Mouse (Mus musculus) kidney, postnatal 0 days (tissue): ENCODE measurements around the gene Ccdc182. TPM values are rescaled to one million over a fixed set of nuclear protein-coding genes. Genes with fewer than 3 reads are reported as not detected.
A peak's percentile ranks its signal among the peaks of the same experiment; 100 is the strongest.

Source experiments
- ATAC-seq: fragments of 200-750 bp; cut with Nextera tagmentation; replicated peaks from 2 replicates; pipeline ENCODE4 v1.8.0; 2017; ENCODE audit warnings: low read depth, moderate number of reproducible peaks, moderate TSS enrichment, moderate library complexity; ENCODE audit not compliant: low FRiP score
- DNase-seq: peaks from one replicate; pipeline ENCODE4 v3.0.0-alpha.2; 2016; ENCODE audit warnings: low spot score
- H3K27ac ChIP-seq: fragments of 300-500 bp; sonication (generic); 2 replicates; pipeline ENCODE4 v1.5.1; 2014; ENCODE audit warnings: mild to moderate bottlenecking
- H3K27me3 ChIP-seq: fragments of 300-500 bp; sonication (generic); 2 replicates; pipeline ENCODE4 v1.6.1; 2014; ENCODE audit warnings: low read length, mixed read lengths; ENCODE audit not compliant: insufficient read depth
- H3K36me3 ChIP-seq: fragments of 300-500 bp; sonication (generic); 2 replicates; pipeline ENCODE4 v1.6.1; 2014; ENCODE audit warnings: low read length, mixed read lengths; ENCODE audit not compliant: insufficient read depth
- H3K4me1 ChIP-seq: fragments of 300-500 bp; sonication (generic); replicated peaks from 2 replicates; pipeline ENCODE4 v1.6.1; 2014; ENCODE audit warnings: antibody characterized with exemption, low read length, mixed read lengths; ENCODE audit not compliant: insufficient read depth
- H3K4me2 ChIP-seq: fragments of 300-500 bp; sonication (generic); 2 replicates; pipeline ENCODE4 v1.6.1; 2014; ENCODE audit warnings: mild to moderate bottlenecking, low read length, moderate library complexity, mixed read lengths
- H3K4me3 ChIP-seq: fragments of 300-500 bp; sonication (generic); replicated peaks from 2 replicates; pipeline ENCODE4 v1.5.1; 2014; ENCODE audit warnings: low read depth, low read length
- H3K9ac ChIP-seq: fragments of 300-500 bp; sonication (generic); 2 replicates; pipeline ENCODE4 v1.6.1; 2014; ENCODE audit warnings: low read depth, low read length
- H3K9me3 ChIP-seq: fragments of 300-500 bp; sonication (generic); replicated peaks from 2 replicates; pipeline ENCODE4 v1.6.1; 2016; ENCODE audit warnings: low read length, inconsistent platforms, mixed read lengths
- CTCF ChIP-seq: IDR thresholded peaks from 2 replicates; pipeline ENCODE4 v1.5.1; 2016; ENCODE audit warnings: antibody characterized with exemption, low read depth, mild to moderate bottlenecking, moderate library complexity
- WGBS: fragments of 180-500 bp; shearing (Covaris S2); extraction: QIAGEN DNeasy Blood & Tissue Kit; methylation state at CpG from one replicate; pipeline ENCODE4 v1.1.7; 2014; 5-methylcytosine and 5-hydroxymethylcytosine counted together
- polyA plus RNA-seq: library from polyadenylated mRNA; unstranded; fragments of >200 nt; fragmentation: Nextera tagmentation; extraction: Ambion mirVana; gene quantifications from 2 replicates; pipeline ENCODE4 v1.2.1, GENCODE M21; 2015

Ccdc182 gene
- polyA plus RNA-seq, 1 experiment from 2014 or later, result 4.2 TPM

GRCm38 (mm10) chr11:88330799-88331198 is 36.9 kb downstream of the Ccdc182 start:
- Histone ChIP-seq H3K4me1 (no peaks in the 10 kb centered on the region), H3K9ac (no peak overlapping the region), H3K27ac (no peak overlapping the region), H3K4me2 (no peak overlapping the region), H3K9me3 (no peaks in the 10 kb centered on the region), H3K27me3 (no peaks in the 10 kb centered on the region), H3K36me3 (no peaks in the 10 kb centered on the region), H3K4me3 (no peak overlapping the region)
- 35% methylated on average over 11 of the region's 11 CpGs for WGBS
- DNase-seq (no peak), ATAC-seq (no peak)
- TF ChIP-seq CTCF, result no peak

- H3K4me2 ChIP-seq, result no peak overlapping the region
- DNase-seq (no peak), ATAC-seq (no peak)
- WGBS, result 87% methylated on average over 8 of the region's 8 CpGs
- H3K27me3 ChIP-seq, result no peaks in the 10 kb centered on the region
- TF ChIP-seq CTCF, result no peak
- no peaks in the 10 kb centered on the region for H3K9me3 ChIP-seq
- H3K4me1 ChIP-seq, result no peaks in the 10 kb centered on the region
- H3K27ac ChIP-seq, result no peak overlapping the region
- H3K4me3 ChIP-seq, result no peak overlapping the region
- H3K36me3 ChIP-seq, result no peaks in the 10 kb centered on the region
- H3K9ac ChIP-seq, result no peak overlapping the region
Observed at GRCm38 (mm10) chr11:88331722-88332121, 37.9 kb downstream of the Ccdc182 start.

GRCm38 (mm10) chr11:88332309-88332934 is 38.6 kb downstream of the Ccdc182 start:
- Histone ChIP-seq H3K4me1 (no peaks in the 10 kb centered on the region), H3K9me3 (no peaks in the 10 kb centered on the region), H3K27me3 (no peaks in the 10 kb centered on the region), H3K4me2 (no peak overlapping the region), H3K4me3 (no peak overlapping the region), H3K9ac (no peak overlapping the region), H3K27ac (no peak overlapping the region), H3K36me3 (no peaks in the 10 kb centered on the region)
- no peak for ATAC-seq
- WGBS, result 51% methylated on average over 8 of the region's 8 CpGs
- peak; percentile 63 for DNase-seq
- no peak for TF ChIP-seq CTCF

- Histone ChIP-seq H3K4me2 (no peak overlapping the region), H3K27me3 (no peaks in the 10 kb centered on the region), H3K36me3 (0 out of 2 replicates have a peak, but pooled peaks cover 5% of the 10 kb centered on the region), H3K9ac (no peak overlapping the region), H3K9me3 (no peaks in the 10 kb centered on the region), H3K4me1 (no peaks in the 10 kb centered on the region), H3K4me3 (no peak overlapping the region), H3K27ac (no peak overlapping the region)
- TF ChIP-seq CTCF, result no peak
- ATAC-seq, result no peak
- DNase-seq, result no peak
- WGBS, result 56% methylated on average over 5 of the region's 5 CpGs
Observed at GRCm38 (mm10) chr11:88334893-88335292, 41.0 kb downstream of the Ccdc182 start.

GRCm38 (mm10) chr11:88337926-88338325 is 44.1 kb downstream of the Ccdc182 start:
- no peak for ATAC-seq
- no peak overlapping the region for H3K9ac ChIP-seq
- WGBS, result 94% methylated on average over 3 of the region's 3 CpGs
- no peak overlapping the region for H3K27ac ChIP-seq
- no peaks in the 10 kb centered on the region for H3K9me3 ChIP-seq
- TF ChIP-seq CTCF, result no peak
- H3K4me1 ChIP-seq, result no peaks in the 10 kb centered on the region
- DNase-seq, result no peak
- H3K4me2 ChIP-seq, result no peak overlapping the region
- H3K27me3 ChIP-seq, result no peaks in the 10 kb centered on the region
- no peak overlapping the region for H3K4me3 ChIP-seq
- 0 out of 2 replicates have a peak, but pooled peaks cover 5% of the 10 kb centered on the region for H3K36me3 ChIP-seq

Other genes with a start within 250 kb of the Ccdc182 start
- gene Srsf1, start 246.7 kb upstream of the Ccdc182 start, polyA plus RNA-seq, result 187 and 206 TPM in 2 replicates
- 38.8 and 39.8 TPM in 2 replicates for gene Vezf1, start 225.8 kb upstream of the Ccdc182 start, polyA plus RNA-seq
- gene Cuedc1, start 196.0 kb upstream of the Ccdc182 start, polyA plus RNA-seq, result 16.4 and 19.4 TPM in 2 replicates
- 76.3 and 77.7 TPM in 2 replicates for gene Mrps23, start 89.7 kb upstream of the Ccdc182 start, polyA plus RNA-seq